Mouse (Mus musculus): ENCODE data around the gene Plk5.

Gene Plk5

GRCm38 (mm10) chr10:80387522-80387959 is 31.3 kb downstream of the Plk5 start, which contains the start of gene Mex3d:
TSS of gene Mex3d (minus strand) at chr10:80387659.
- peak; percentile 86 to 87 for DNase-seq (ENCODE audit: low spot score in 2 of 2)

GRCm38 (mm10) chr10:80388731-80389130 is 32.5 kb downstream of the Plk5 start:
- DNase-seq (ENCODE audit: low spot score in 2 of 2) = no peak

GRCm38 (mm10) chr10:80389185-80389708 is 33.0 kb downstream of the Plk5 start:
- DNase-seq (ENCODE audit: low spot score in 2 of 2) = no peak

GRCm38 (mm10) chr10:80390697-80391096 is 34.4 kb downstream of the Plk5 start:
- no peak for DNase-seq (ENCODE audit: low spot score in 2 of 2)

- no peak for DNase-seq (ENCODE audit: low spot score in 2 of 2)
Measured at GRCm38 (mm10) chr10:80392687-80393086, 36.4 kb downstream of the Plk5 start.

GRCm38 (mm10) chr10:80395025-80395627 is 38.9 kb downstream of the Plk5 start:
- no peak for DNase-seq (ENCODE audit: low spot score in 2 of 2)

GRCm38 (mm10) chr10:80396822-80397523 is 40.7 kb downstream of the Plk5 start:
- DNase-seq (ENCODE audit: low spot score in 2 of 2) = no peak

GRCm38 (mm10) chr10:80397524-80398173 is 41.4 kb downstream of the Plk5 start:
- no peak for DNase-seq (ENCODE audit: low spot score in 2 of 2)

- DNase-seq (ENCODE audit: low spot score in 2 of 2) = no peak
Measured at GRCm38 (mm10) chr10:80398174-80398535, 41.9 kb downstream of the Plk5 start.

GRCm38 (mm10) chr10:80398719-80399190 is 42.5 kb downstream of the Plk5 start:
- DNase-seq (ENCODE audit: low spot score in 2 of 2) = peak; percentile 97 to 98

GRCm38 (mm10) chr10:80399191-80399972 is 43.1 kb downstream of the Plk5 start, which contains the start of gene Mbd3:
TSS of gene Mbd3 (minus strand) at chr10:80399550.
- DNase-seq (ENCODE audit: low spot score in 2 of 2) = peak; percentile 99 to 100

- no peak for DNase-seq (ENCODE audit: low spot score in 2 of 2)
Measured at GRCm38 (mm10) chr10:80399973-80400703, 43.9 kb downstream of the Plk5 start.

- no peak for DNase-seq (ENCODE audit: low spot score in 2 of 2)
Measured at GRCm38 (mm10) chr10:80400704-80401161, 44.5 kb downstream of the Plk5 start.

- DNase-seq (ENCODE audit: low spot score in 2 of 2) = no peak
Measured at GRCm38 (mm10) chr10:80403044-80403692, 46.9 kb downstream of the Plk5 start.

GRCm38 (mm10) chr10:80405481-80406173 is 49.4 kb downstream of the Plk5 start:
- DNase-seq (ENCODE audit: low spot score in 2 of 2) = no peak

GRCm38 (mm10) chr10:80406684-80407501 is 50.6 kb downstream of the Plk5 start, which contains the start of gene Uqcr11:
TSS of gene Uqcr11 (minus strand) at chr10:80406830.
- DNase-seq (ENCODE audit: low spot score in 2 of 2) = peak; percentile 87 to 91

GRCm38 (mm10) chr10:80407924-80408323 is 51.7 kb downstream of the Plk5 start:
- DNase-seq (ENCODE audit: low spot score in 2 of 2) = no peak

GRCm38 (mm10) chr10:80412656-80413541 is 56.6 kb downstream of the Plk5 start:
- peak; percentile 56 to 68 for DNase-seq (ENCODE audit: low spot score in 2 of 2)

Data from urinary bladder, postnatal 4 days (tissue).